Mouse (Mus musculus) forebrain, embryonic 12.5 days (tissue): ENCODE data around the gene Ryr1. TPM values are rescaled to one million over a fixed set of nuclear protein-coding genes. Genes with fewer than 3 reads are reported as not detected.
"Not testable (repeated sequence)": the region's sequence is repeated elsewhere in the genome, so short reads cannot be mapped to it uniquely, and the experiment has no call there.

ENCODE experiments used
- ATAC-seq: fragments of 200-750 bp; cut with Nextera tagmentation; 2 replicates; pipeline ENCODE4 v1.8.0; 2017; ENCODE audit warnings: moderate TSS enrichment; ENCODE audit not compliant: low FRiP score
- H3K27ac ChIP-seq: fragments of 300-500 bp; sonication (generic); 2 replicates; pipeline ENCODE4 v1.5.1; 2016; ENCODE audit warnings: mild to moderate bottlenecking
- H3K27me3 ChIP-seq: fragments of 300-500 bp; sonication (generic); 2 replicates; pipeline ENCODE4 v1.6.1; 2016; ENCODE audit warnings: mild to moderate bottlenecking
- H3K36me3 ChIP-seq: fragments of 300-500 bp; sonication (generic); replicated peaks from 2 replicates; pipeline ENCODE4 v1.6.1; 2016; ENCODE audit warnings: mild to moderate bottlenecking
- H3K4me1 ChIP-seq: fragments of 300-500 bp; sonication (generic); 2 replicates; pipeline ENCODE4 v1.6.1; 2016
- H3K4me2 ChIP-seq: fragments of 300-500 bp; sonication (generic); 2 replicates; pipeline ENCODE4 v1.6.1; 2016; ENCODE audit warnings: mild to moderate bottlenecking, moderate library complexity
- H3K4me3 ChIP-seq: fragments of 300-500 bp; sonication (generic); replicated peaks from 2 replicates; pipeline ENCODE4 v1.5.1; 2016; ENCODE audit warnings: mild to moderate bottlenecking
- H3K9ac ChIP-seq: fragments of 300-500 bp; sonication (generic); 2 replicates; pipeline ENCODE4 v1.6.1; 2016; ENCODE audit warnings: mild to moderate bottlenecking
- H3K9me3 ChIP-seq: fragments of 300-500 bp; sonication (generic); 2 replicates; pipeline ENCODE4 v1.6.1; 2016
- WGBS: fragments of 180-500 bp; shearing (Covaris S2); methylation state at CpG from one replicate; pipeline ENCODE4 v1.1.7; 2016; 5-methylcytosine and 5-hydroxymethylcytosine counted together
- polyA plus RNA-seq: library from polyadenylated mRNA; unstranded; fragments of >200 nt; fragmentation: Nextera tagmentation; extraction: Ambion mirVana; gene quantifications from 2 replicates; pipeline ENCODE4 v1.2.1, GENCODE M21; 2016

Ryr1 gene
- polyA plus RNA-seq, 1 experiment from 2014 or later = 4.8 TPM

GRCm38 (mm10) chr7:29067758-29068157 is 57.2 kb downstream of the Ryr1 start:
- WGBS = 9% methylated on average over 15 of the region's 15 CpGs
- H3K36me3 ChIP-seq = no peaks in the 10 kb centered on the region
- no peak overlapping the region for H3K4me3 ChIP-seq
- no peak overlapping the region for H3K27ac ChIP-seq
- no peak for ATAC-seq
- no peak overlapping the region for H3K4me2 ChIP-seq
- H3K4me1 ChIP-seq = peaks cover 36% of the 10 kb centered on the region
- no peak overlapping the region for H3K9ac ChIP-seq
- no peaks in the 10 kb centered on the region for H3K9me3 ChIP-seq
- peaks cover 24% of the 10 kb centered on the region for H3K27me3 ChIP-seq

GRCm38 (mm10) chr7:29063476-29063875 is 61.5 kb downstream of the Ryr1 start:
- H3K9me3 ChIP-seq, ATAC-seq, H3K36me3 ChIP-seq, H3K27ac ChIP-seq, H3K9ac ChIP-seq, H3K4me2 ChIP-seq, H3K4me3 ChIP-seq, H3K4me1 ChIP-seq: not testable (repeated sequence)
- WGBS = 70% methylated on average over 7 of the region's 7 CpGs
- peaks cover 24% of the 10 kb centered on the region for H3K27me3 ChIP-seq

GRCm38 (mm10) chr7:29061522-29062037 is 63.4 kb downstream of the Ryr1 start:
- Histone ChIP-seq H3K4me2 (peak overlapping the region; percentile 19), H3K4me3 (no peak overlapping the region), H3K27ac (no peak overlapping the region), H3K9me3 (no peaks in the 10 kb centered on the region), H3K36me3 (no peaks in the 10 kb centered on the region), H3K27me3 (peaks cover 20% of the 10 kb centered on the region), H3K4me1 (no peaks in the 10 kb centered on the region; the same call in 1 of the 2 replicates), H3K9ac (no peak overlapping the region)
- WGBS = 7% methylated on average over 19 of the region's 19 CpGs
- ATAC-seq = no peak

GRCm38 (mm10) chr7:29059445-29059844 is 65.5 kb downstream of the Ryr1 start:
- Histone ChIP-seq H3K4me2 (no peak overlapping the region), H3K27me3 (peaks cover 36% of the 10 kb centered on the region), H3K9ac (no peak overlapping the region), H3K4me1 (no peaks in the 10 kb centered on the region; the same call in 1 of the 2 replicates), H3K27ac (no peak overlapping the region), H3K9me3 (no peaks in the 10 kb centered on the region), H3K36me3 (no peaks in the 10 kb centered on the region), H3K4me3 (no peak overlapping the region)
- no peak for ATAC-seq
- 89% methylated on average over 19 of the region's 19 CpGs for WGBS

- Histone ChIP-seq H3K9ac (no peak overlapping the region), H3K4me3 (no peak overlapping the region), H3K9me3 (no peaks in the 10 kb centered on the region), H3K27me3 (peaks cover 57% of the 10 kb centered on the region), H3K4me2 (no peak overlapping the region; the same call in 1 of the 2 replicates), H3K36me3 (no peaks in the 10 kb centered on the region), H3K4me1 (no peaks in the 10 kb centered on the region), H3K27ac (no peak overlapping the region)
- no peak for ATAC-seq
- 5% methylated on average over 19 of the region's 19 CpGs for WGBS
These were observed 72.2 kb downstream of the Ryr1 start for GRCm38 (mm10) chr7:29052821-29053220.

- Histone ChIP-seq H3K4me2 (no peak overlapping the region), H3K9me3 (no peaks in the 10 kb centered on the region), H3K36me3 (no peaks in the 10 kb centered on the region), H3K4me1 (no peaks in the 10 kb centered on the region), H3K9ac (no peak overlapping the region), H3K27ac (no peak overlapping the region), H3K4me3 (no peak overlapping the region), H3K27me3 (peaks cover 46% of the 10 kb centered on the region)
- ATAC-seq = no peak
- WGBS = 54% methylated on average over 2 of the region's 2 CpGs
These were observed 74.2 kb downstream of the Ryr1 start for GRCm38 (mm10) chr7:29050797-29051196.

GRCm38 (mm10) chr7:29048615-29049014 is 76.4 kb downstream of the Ryr1 start:
- peaks cover 25% of the 10 kb centered on the region for H3K27me3 ChIP-seq
- peaks cover 8% of the 10 kb centered on the region for H3K4me1 ChIP-seq
- 79% methylated on average over 11 of the region's 11 CpGs for WGBS
- no peak overlapping the region for H3K4me3 ChIP-seq
- no peak overlapping the region for H3K27ac ChIP-seq
- no peaks in the 10 kb centered on the region for H3K9me3 ChIP-seq
- no peaks in the 10 kb centered on the region for H3K36me3 ChIP-seq
- ATAC-seq = no peak
- H3K4me2 ChIP-seq = no peak overlapping the region
- H3K9ac ChIP-seq = no peak overlapping the region

GRCm38 (mm10) chr7:29048070-29048469 is 76.9 kb downstream of the Ryr1 start:
- peaks cover 20% of the 10 kb centered on the region for H3K27me3 ChIP-seq
- H3K4me3 ChIP-seq = no peak overlapping the region
- no peak for ATAC-seq
- H3K4me2 ChIP-seq = no peak overlapping the region
- 78% methylated on average over 3 of the region's 3 CpGs for WGBS
- peaks cover 13% of the 10 kb centered on the region for H3K4me1 ChIP-seq
- H3K36me3 ChIP-seq = no peaks in the 10 kb centered on the region
- no peak overlapping the region for H3K9ac ChIP-seq
- H3K27ac ChIP-seq = no peak overlapping the region
- no peaks in the 10 kb centered on the region for H3K9me3 ChIP-seq

GRCm38 (mm10) chr7:29046533-29046932 is 78.4 kb downstream of the Ryr1 start:
- no peak overlapping the region for H3K4me2 ChIP-seq
- peaks cover 7% of the 10 kb centered on the region; the same call in 1 of the 2 replicates for H3K27me3 ChIP-seq
- H3K9me3 ChIP-seq = no peaks in the 10 kb centered on the region
- no peak overlapping the region for H3K27ac ChIP-seq
- no peaks in the 10 kb centered on the region for H3K36me3 ChIP-seq
- H3K4me3 ChIP-seq = no peak overlapping the region
- no peak for ATAC-seq
- no peak overlapping the region for H3K9ac ChIP-seq
- WGBS = 9% methylated on average over 12 of the region's 12 CpGs
- peaks cover 13% of the 10 kb centered on the region for H3K4me1 ChIP-seq

GRCm38 (mm10) chr7:29044302-29044701 is 80.7 kb downstream of the Ryr1 start:
- 58% methylated on average over 9 of the region's 9 CpGs for WGBS
- Histone ChIP-seq H3K9ac (no peak overlapping the region), H3K27me3 (peaks cover 4% of the 10 kb centered on the region; the same call in 1 of the 2 replicates), H3K4me3 (no peak overlapping the region), H3K4me2 (no peak overlapping the region), H3K9me3 (no peaks in the 10 kb centered on the region), H3K4me1 (peaks cover 26% of the 10 kb centered on the region), H3K27ac (no peak overlapping the region), H3K36me3 (no peaks in the 10 kb centered on the region)
- no peak for ATAC-seq

- H3K9me3 ChIP-seq = no peaks in the 10 kb centered on the region
- no peaks in the 10 kb centered on the region for H3K36me3 ChIP-seq
- ATAC-seq = no peak
- H3K27ac ChIP-seq = no peak overlapping the region
- H3K9ac ChIP-seq = no peak overlapping the region
- H3K4me3 ChIP-seq = no peak overlapping the region
- peaks cover 4% of the 10 kb centered on the region; the same call in 1 of the 2 replicates for H3K27me3 ChIP-seq
- 42% methylated on average over 11 of the region's 11 CpGs for WGBS
- H3K4me2 ChIP-seq = 0 out of 2 replicates have a peak overlapping the region, but pooled peaks have one; percentile 8
- peaks cover 26% of the 10 kb centered on the region for H3K4me1 ChIP-seq
These were observed 81.3 kb downstream of the Ryr1 start for GRCm38 (mm10) chr7:29043674-29044057.

- Histone ChIP-seq H3K27ac (no peak overlapping the region), H3K9ac (no peak overlapping the region)
- 74% methylated on average over 19 of the region's 19 CpGs for WGBS
These were observed 81.8 kb downstream of the Ryr1 start for GRCm38 (mm10) chr7:29043016-29043673.

GRCm38 (mm10) chr7:29041194-29041593 is 83.8 kb downstream of the Ryr1 start:
- no peak overlapping the region for H3K4me3 ChIP-seq
- no peak overlapping the region for H3K9ac ChIP-seq
- ATAC-seq = no peak
- H3K4me2 ChIP-seq = 0 out of 2 replicates have a peak overlapping the region, but pooled peaks have one; percentile 77
- WGBS = 85% methylated on average over 5 of the region's 5 CpGs
- H3K9me3 ChIP-seq = no peaks in the 10 kb centered on the region
- H3K36me3 ChIP-seq = no peaks in the 10 kb centered on the region
- no peaks in the 10 kb centered on the region; the same call in 1 of the 2 replicates for H3K27me3 ChIP-seq
- H3K27ac ChIP-seq = no peak overlapping the region
- peaks cover 26% of the 10 kb centered on the region for H3K4me1 ChIP-seq

More at GRCm38 (mm10) chr7:29043016-29043673, 81.8 kb downstream of the Ryr1 start:
- Histone ChIP-seq H3K27me3 (peaks cover 4% of the 10 kb centered on the region; the same call in 1 of the 2 replicates), H3K9me3 (no peaks in the 10 kb centered on the region), H3K4me2 (0 out of 2 replicates have a peak overlapping the region, but pooled peaks have one; percentile 8), H3K36me3 (no peaks in the 10 kb centered on the region), H3K4me1 (peaks cover 26% of the 10 kb centered on the region), H3K4me3 (no peak overlapping the region)
- ATAC-seq = no peak
